Mouse (Mus musculus): Measurements from ENCODE around the gene Vmac.

GRCm38 (mm10) chr17:56668384-56669144 lies 49.3 kb downstream of the Vmac start:
- TF ChIP-seq GATA1 (IDR thresholded peaks at IDR 0.05; ENCODE audit: borderline replicate concordance, low read length) (no peak), CTCF (IDR thresholded peaks at IDR 0.05; ENCODE audit: low read depth, low read length) (peak; percentile 68)

All from G1E (cell line).